Mouse (Mus musculus): Measurements from ENCODE around the gene Sh3bgrl2.

- no peak for TF ChIP-seq USF1 (IDR thresholded peaks at IDR 0.05; ENCODE audit: low read depth)
- TF ChIP-seq MAX (IDR thresholded peaks at IDR 0.05; ENCODE audit: low read depth): no peak
Observed at GRCm38 (mm10) chr9:83582748-83583147, 34.6 kb downstream of the Sh3bgrl2 start.

Data from myocyte (in vitro differentiated cells).